Mouse (Mus musculus) right cerebral cortex, adult 2 months (tissue): ENCODE measurements around the gene Olfr536.
"Not testable (repeated sequence)": the region's sequence is repeated elsewhere in the genome, so short reads cannot be mapped to it uniquely, and the experiment has no call there.

Source experiments
- DNase-seq, 2 experiments: peaks; one replicate each; pipeline ENCODE4 v3.0.0; 2021 to 2022; ENCODE audit warnings: low spot score in 2 of 2

Gene Olfr536

DNA sequence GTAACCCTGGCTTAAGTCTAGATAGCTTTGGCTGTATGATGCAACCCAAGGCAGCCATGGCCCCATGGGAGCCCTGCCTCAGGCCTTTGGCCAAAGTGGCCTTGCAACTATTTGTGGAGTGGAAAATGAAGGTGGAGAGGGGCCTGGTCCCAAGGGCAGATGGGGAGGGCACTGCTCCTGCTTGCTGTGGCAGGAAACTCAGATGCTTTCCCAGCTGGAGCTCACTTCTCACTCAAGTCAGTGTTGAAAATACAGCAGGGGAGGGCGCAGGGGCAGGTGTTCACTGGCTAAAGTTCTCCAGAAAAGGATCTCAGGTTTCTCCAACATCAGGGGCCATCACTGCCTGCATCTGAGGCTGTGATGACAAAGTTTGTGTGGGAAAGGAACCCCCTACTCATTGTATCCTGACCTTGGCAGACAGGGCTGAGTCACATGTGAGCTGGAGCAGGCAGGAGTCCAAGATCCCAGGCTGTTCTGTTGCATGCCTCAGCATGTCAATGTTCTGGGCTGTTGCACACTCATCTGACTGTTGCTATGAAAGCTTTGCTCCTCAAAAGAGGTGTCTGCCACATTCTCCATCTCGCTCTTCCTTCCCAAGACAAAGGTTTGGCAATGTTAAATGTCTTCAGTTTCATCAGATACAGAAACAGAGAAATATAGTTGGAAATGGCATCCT is at the start of gene Olfr536:
Gene Olfr536 (minus strand): TSS at position 51 of the 676 bp plus-strand sequence.
- DNase-seq: not testable (repeated sequence)

DNA sequence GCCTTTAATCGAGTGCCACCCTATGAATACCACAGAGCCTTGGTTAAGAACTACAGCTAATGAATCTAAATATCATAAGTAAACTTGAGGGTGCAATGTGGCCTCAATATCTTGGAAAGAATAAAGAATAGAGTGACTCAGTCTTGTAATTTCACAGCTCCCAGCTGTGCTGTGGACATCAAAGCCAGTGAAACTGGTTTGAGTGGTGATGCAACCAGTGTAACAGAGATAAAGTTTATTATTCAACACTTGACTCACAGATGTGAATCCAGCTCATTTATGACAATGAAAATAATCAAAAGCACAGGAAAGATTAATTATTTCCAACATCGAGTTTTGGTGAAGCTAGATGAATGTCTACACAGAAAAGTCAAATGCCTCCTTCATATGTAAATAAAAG is 32.5 kb upstream of the Olfr536 start:
- DNase-seq: no peak

DNA sequence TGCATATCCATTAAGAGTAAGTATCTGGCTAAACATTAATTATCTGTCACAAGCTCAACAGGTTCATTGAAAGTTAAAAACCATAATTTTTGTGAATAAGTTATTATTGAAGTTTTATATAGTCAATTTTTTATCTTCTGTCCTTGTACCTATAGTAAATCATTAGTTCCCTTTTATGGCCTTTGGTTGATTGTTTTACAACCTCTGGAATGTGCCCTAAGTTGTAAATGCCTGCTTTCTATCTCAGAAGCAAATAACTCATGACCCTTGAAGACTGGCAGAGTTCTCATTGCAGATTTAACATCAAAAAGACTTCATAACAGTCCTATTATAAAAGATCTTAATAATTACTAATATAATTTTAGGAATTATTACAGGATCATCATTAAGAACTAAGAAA is 12.5 kb downstream of the Olfr536 start:
- DNase-seq: no peak

DNA sequence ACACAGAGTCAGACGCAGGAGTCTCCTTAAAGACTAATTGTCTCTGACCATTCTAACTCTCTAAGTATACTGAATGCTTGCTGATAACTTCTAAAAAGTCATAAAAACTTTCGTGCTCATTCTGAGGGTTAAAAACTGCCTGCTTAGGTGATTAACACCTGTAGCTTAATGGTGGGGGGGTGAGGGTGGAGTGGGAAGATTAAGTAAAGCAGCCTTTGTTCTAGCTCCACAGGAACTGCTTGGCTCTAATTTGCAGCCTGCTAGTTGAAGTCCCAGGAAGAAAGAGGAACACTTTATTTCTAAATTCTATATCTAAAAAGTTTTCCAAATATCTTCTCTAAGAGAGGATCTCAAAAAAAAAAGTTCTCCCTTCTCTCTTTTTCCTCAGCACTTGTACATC is 13.0 kb downstream of the Olfr536 start:
- DNase-seq: no peak

DNA sequence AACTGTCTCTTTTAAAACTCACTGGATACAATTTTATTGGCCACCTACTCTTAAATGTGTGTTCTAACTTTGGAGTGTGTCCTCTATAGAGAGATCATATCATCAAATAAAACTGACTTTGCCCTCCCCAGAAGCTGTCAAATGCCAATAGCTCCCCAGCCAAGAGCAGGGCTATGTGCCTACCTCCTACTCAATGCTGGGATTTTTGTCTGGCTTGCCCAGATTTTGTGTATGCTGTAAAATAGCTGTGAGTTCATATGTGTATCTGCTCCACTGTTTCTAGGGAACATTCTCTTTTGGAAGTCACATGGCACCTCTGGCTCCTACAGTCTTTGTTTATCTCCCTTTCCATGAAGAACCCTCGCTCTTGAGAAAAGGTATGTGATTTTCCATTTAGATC is 18.2 kb downstream of the Olfr536 start:
- no peak for DNase-seq

DNA sequence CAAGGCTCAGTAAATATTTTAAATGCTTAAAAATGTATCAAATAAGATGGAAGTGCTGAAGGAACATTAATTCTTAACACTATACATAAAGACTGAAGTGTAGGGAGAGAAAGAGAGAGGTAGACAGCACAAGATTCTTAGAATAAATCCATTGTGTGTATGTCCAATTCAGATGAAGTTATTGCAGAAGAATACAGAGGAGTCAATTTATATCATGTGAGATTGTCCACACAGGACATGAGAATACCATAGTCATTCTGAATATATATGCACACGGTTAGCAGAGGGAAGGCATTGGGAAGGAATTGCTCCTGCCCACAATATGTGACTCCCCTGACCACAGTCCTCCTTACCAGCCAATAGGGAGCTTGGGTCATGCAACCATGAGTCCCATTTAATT is 23.3 kb downstream of the Olfr536 start, which contains the start of gene Olfr535:
Gene Olfr535 (plus strand): TSS at position 301 of the 400 bp plus-strand sequence.
- DNase-seq: no peak

DNA sequence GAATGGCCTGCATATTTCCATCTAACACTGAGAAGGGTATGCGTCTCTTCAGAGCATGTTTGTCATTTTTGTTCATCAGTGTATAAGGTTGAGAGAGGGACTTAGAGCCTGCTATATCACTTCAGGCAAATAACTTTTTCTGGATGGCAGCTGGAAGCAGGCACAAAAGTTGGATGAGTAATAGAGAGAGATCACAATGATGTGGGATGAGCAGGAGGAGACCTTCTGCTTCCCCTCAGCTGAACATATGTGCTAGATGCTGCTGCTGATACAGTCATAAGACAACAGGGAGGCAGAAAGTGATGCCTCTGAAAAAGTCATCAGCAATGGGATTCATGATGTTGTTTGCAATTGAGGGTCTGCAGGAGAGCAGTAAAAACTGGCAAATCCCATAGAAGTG is 28.5 kb downstream of the Olfr536 start:
- peak; percentile 68 to 74 for DNase-seq

DNA sequence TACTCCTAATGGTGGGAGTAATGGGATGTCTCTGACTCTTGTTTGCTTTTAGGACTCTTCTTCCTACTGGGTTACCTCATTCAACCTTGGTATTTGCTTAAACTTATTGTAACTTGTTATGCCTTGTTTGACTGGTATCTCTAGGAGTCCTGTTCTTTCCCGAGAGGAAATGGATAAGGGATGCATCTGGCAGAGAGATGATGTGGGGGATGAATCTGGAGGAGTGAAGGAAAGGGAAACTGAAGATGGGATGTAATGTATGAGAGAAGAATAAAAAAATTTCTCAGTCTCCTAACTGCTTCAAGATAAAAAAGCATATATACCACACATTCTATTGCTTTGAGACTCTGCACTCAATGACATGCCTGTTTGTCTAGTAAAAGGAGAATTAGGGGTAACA is 29.3 kb downstream of the Olfr536 start:
- DNase-seq: peak; percentile 14 to 15

DNA sequence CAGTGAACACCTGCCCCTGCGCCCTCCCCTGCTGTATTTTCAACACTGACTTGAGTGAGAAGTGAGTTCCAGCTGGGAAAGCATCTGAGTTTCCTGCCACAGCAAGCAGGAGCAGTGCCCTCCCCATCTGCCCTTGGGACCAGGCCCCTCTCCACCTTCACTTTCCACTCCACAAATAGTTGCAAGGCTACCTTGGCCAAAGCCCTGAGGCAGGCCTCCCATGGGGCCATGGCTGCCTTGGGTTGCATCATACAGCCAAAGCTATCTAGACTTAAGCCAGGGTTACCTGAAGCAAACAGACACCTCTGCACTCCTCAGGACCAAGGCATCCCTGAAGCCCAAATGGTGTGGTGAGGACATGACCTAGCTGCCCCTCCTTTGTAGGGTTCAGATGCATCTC is 44.1 kb downstream of the Olfr536 start, which contains the start of gene Olfr533:
Gene Olfr533 (plus strand): TSS at position 301 of the 400 bp plus-strand sequence.
- DNase-seq: not testable (repeated sequence)
